Mouse (Mus musculus): Measurements from ENCODE around the gene Dip2c.

- no peak for TF ChIP-seq CTCF (IDR thresholded peaks at IDR 0.05; ENCODE audit: low read depth, low read length)
- no peak for TF ChIP-seq GATA1 (IDR thresholded peaks at IDR 0.05; ENCODE audit: borderline replicate concordance, low read length)
Observed at GRCm38 (mm10) chr13:9353890-9354289, 77.6 kb downstream of the Dip2c start.
